Mouse (Mus musculus) embryonic facial prominence, embryonic 15.5 days (tissue): ENCODE results near the gene Duoxa1. TPM values are rescaled to one million over a fixed set of nuclear protein-coding genes. Genes with fewer than 3 reads are reported as not detected.
A peak's percentile ranks its signal among the peaks of the same experiment; 100 is the strongest.
"Not testable (repeated sequence)": the region's sequence is repeated elsewhere in the genome, so short reads cannot be mapped to it uniquely, and the experiment has no call there.

Experiments used
- ATAC-seq: fragments of 200-750 bp; cut with Nextera tagmentation; 2 replicates; pipeline ENCODE4 v1.8.0; 2017; ENCODE audit warnings: low read depth, moderate TSS enrichment; ENCODE audit not compliant: insufficient number of reproducible peaks, low FRiP score, low TSS enrichment
- H3K27ac ChIP-seq: fragments of 300-500 bp; sonication (generic); replicated peaks from 2 replicates; pipeline ENCODE4 v1.5.1; 2015; ENCODE audit warnings: mild to moderate bottlenecking, inconsistent platforms
- H3K27me3 ChIP-seq: fragments of 300-500 bp; sonication (generic); 2 replicates; pipeline ENCODE4 v1.6.1; 2015; ENCODE audit warnings: inconsistent platforms
- H3K36me3 ChIP-seq: fragments of 300-500 bp; sonication (generic); 2 replicates; pipeline ENCODE4 v1.6.1; 2015; ENCODE audit warnings: mild to moderate bottlenecking, inconsistent platforms
- H3K4me1 ChIP-seq: fragments of 300-500 bp; sonication (generic); 2 replicates; pipeline ENCODE4 v1.6.1; 2015; ENCODE audit warnings: inconsistent platforms
- H3K4me2 ChIP-seq: fragments of 300-500 bp; sonication (generic); replicated peaks from 2 replicates; pipeline ENCODE4 v1.6.1; 2015; ENCODE audit warnings: mild to moderate bottlenecking, inconsistent platforms
- H3K4me3 ChIP-seq: fragments of 300-500 bp; sonication (generic); replicated peaks from 2 replicates; pipeline ENCODE4 v1.5.1; 2015; ENCODE audit warnings: mild to moderate bottlenecking, inconsistent platforms
- H3K9ac ChIP-seq: fragments of 300-500 bp; sonication (generic); 2 replicates; pipeline ENCODE4 v1.6.1; 2015; ENCODE audit warnings: inconsistent platforms
- H3K9me3 ChIP-seq: fragments of 300-500 bp; sonication (generic); replicated peaks from 2 replicates; pipeline ENCODE4 v1.6.1; 2016; ENCODE audit warnings: inconsistent platforms
- WGBS: fragments of 180-500 bp; shearing (Covaris S2); methylation state at CpG from one replicate; pipeline ENCODE4 v1.1.7; 2015; 5-methylcytosine and 5-hydroxymethylcytosine counted together
- polyA plus RNA-seq: library from polyadenylated mRNA; unstranded; fragments of >200 nt; fragmentation: Nextera tagmentation; extraction: Ambion mirVana; gene quantifications from 2 replicates; pipeline ENCODE4 v1.2.1, GENCODE M21; 2015

The Duoxa1 gene
- polyA plus RNA-seq, 1 experiment from 2014 or later, result 7.6 TPM

DNA sequence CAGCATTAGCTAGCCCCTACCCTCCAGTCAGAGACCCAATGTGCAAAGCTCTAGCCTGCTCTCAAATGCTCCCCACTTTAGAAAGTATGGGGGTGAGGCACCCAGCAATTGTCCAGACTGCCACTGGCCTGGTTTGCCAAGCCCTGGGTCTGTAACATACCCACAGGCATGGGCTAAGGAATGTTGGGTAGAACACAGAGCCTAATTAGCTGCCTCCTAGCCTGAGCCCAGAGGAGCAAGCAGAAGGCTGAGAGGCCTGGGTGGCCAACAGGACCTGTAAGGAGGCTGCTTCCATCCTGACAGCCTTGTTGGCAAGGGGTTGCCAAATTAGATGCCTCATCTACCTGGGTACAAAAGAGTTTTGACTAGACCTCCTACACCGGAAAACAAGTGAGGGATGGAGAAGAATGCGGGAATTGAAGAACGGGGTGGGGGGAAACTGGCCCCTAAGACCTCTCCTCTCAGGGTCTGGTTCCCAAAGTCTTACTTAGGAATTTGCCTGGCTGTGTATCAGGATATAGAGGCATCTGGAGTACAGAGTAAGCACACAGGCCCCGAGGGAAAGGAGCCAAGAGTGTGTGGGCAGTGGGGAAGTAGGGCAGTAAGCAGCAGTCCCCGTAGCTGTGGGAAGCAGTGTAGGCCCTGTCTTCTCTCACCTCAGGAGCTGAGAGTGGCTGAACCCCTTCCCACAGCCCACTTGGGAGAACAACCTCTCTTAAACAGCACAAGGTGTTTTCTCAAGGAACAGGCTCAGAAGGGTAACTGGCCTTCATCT, 37.8 kb upstream of the Duoxa1 start:
- Histone ChIP-seq H3K4me3 (no peak overlapping the region), H3K9me3 (no peaks in the 10 kb centered on the region), H3K36me3 (peaks cover 20% of the 10 kb centered on the region), H3K4me2 (no peak overlapping the region), H3K27me3 (no peaks in the 10 kb centered on the region), H3K27ac (peak overlapping the region; percentile 72), H3K9ac (no peak overlapping the region), H3K4me1 (peaks cover 39% of the 10 kb centered on the region)
- no peak for ATAC-seq
- 54% methylated on average over 5 of the region's 5 CpGs for WGBS

DNA sequence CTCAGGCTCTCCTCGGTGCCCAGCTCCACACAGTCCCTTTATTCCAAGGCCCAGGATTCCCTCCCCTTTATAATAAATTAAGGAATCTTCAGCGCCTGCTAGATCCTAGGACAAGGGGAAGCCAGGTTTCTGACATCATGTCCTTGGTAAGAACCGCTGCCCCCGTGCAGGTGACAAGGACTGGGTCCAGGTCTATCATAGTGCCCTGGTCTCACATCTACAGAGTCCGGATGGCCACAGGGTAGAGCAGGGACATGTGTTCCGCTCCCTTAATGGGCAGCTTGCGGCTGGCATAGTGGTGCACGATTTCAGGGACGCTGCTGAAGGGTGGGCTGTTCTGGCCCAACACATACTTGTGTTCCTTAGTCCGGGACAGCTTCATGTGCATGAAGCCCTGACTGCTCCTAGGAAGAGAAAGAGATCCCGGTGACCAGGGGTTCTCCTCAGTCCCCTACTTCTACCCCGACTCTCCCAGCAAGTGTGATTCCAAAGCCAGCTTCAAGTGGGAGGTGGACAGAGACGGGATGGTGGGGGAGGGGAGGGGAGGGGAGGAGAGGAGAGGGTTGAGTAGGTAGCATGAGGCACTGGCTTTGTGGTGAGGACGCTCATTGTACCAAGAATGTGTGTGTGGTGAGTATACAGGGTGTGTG, 35.7 kb upstream of the Duoxa1 start:
- Histone ChIP-seq H3K27ac (peak overlapping the region; percentile 99), H3K4me1 (peaks cover 43% of the 10 kb centered on the region), H3K36me3 (peaks cover 11% of the 10 kb centered on the region), H3K4me3 (peak overlapping the region; percentile 62), H3K4me2 (peak overlapping the region; percentile 68), H3K9ac (peak overlapping the region; percentile 75), H3K9me3 (no peaks in the 10 kb centered on the region), H3K27me3 (no peaks in the 10 kb centered on the region)
- 12% methylated on average over 14 of the region's 14 CpGs for WGBS
- ATAC-seq, result 0 out of 2 replicates have a peak, but pooled peaks have one; percentile 13

DNA sequence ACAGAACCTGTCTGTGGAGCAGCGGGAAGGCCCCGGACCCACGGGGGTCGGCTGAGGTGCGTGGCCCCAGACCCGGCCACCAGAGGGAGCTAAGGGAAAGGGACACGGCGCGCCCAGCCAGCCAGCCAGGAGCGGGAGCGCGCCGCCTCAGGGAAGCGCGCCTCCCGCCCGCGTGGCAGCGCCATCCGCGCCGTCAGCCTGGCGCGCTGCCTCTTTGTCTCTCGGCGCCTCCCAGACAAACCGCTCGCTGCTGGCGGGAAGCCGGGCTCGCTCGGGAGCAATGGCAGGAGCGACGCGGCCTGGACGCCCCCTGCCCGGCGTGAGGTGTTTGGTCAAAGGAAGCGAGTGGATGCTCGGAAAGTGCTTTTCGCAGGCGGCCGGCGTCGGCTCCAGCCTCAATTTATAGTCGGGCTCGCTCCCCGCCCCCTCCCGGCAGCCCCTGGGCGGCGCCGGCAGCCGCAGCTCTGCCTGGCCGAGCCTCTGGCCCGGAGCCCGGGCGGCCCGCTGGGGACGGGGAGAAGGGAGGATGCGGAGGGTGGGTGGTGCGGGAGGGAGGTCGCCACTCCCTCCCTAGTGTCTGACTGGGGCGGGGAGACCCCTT, 35.1 kb upstream of the Duoxa1 start:
- ATAC-seq, result peak; percentile 87
- H3K9me3 ChIP-seq, result no peaks in the 10 kb centered on the region
- peak overlapping the region; percentile 62 for H3K4me3 ChIP-seq
- H3K4me1 ChIP-seq, result peaks cover 43% of the 10 kb centered on the region
- H3K36me3 ChIP-seq, result peaks cover 8% of the 10 kb centered on the region
- H3K9ac ChIP-seq, result peak overlapping the region; percentile 75
- H3K4me2 ChIP-seq, result peak overlapping the region; percentile 68
- WGBS, result under 1% methylated on average over 58 of the region's 63 CpGs
- H3K27me3 ChIP-seq, result no peaks in the 10 kb centered on the region
- peak overlapping the region; percentile 99 for H3K27ac ChIP-seq

DNA sequence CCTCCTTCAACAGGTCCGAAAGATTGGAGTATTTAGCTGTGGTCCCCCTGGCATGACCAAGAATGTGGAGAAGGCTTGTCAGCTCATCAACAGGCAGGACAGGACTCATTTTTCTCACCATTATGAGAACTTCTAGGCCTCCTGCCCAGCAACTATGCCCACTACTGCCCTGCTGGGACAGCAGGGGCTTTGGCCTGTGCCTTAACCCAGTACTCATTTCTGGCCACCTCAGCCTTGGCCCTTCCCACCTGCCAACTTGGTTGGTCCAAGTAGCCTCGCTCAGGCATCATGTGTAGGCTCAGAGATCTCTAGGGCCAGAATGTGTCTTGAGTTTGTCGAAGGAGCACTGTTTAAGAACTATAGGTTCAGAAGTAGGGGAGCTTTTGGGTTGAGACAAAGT, 33.7 kb upstream of the Duoxa1 start:
- no peak overlapping the region for H3K27ac ChIP-seq
- H3K4me2 ChIP-seq, result no peak overlapping the region
- no peak overlapping the region for H3K4me3 ChIP-seq
- peaks cover 37% of the 10 kb centered on the region for H3K4me1 ChIP-seq
- WGBS, result 93% methylated on average over 3 of the region's 3 CpGs
- no peaks in the 10 kb centered on the region for H3K36me3 ChIP-seq
- H3K9ac ChIP-seq, result no peak overlapping the region
- no peaks in the 10 kb centered on the region for H3K27me3 ChIP-seq
- no peaks in the 10 kb centered on the region for H3K9me3 ChIP-seq
- no peak for ATAC-seq

DNA sequence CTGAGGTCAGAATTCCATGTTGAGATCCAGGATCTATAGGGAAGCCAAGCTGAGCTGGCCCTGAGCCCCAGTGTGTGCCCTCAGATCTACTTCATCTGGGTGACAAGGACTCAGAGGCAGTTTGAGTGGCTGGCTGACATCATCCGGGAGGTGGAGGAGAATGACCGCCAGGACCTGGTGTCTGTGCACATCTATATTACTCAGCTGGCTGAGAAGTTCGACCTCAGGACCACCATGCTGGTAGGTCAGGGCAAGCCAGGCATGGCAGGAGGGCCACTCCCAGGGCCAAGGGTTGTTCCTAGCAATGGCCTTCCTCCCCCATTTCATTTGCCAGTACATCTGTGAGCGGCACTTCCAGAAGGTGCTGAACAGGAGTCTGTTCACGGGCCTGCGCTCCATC, 32.6 kb upstream of the Duoxa1 start:
- H3K9ac ChIP-seq, ATAC-seq, H3K36me3 ChIP-seq, H3K4me2 ChIP-seq, H3K4me3 ChIP-seq, H3K27me3 ChIP-seq, H3K9me3 ChIP-seq: not testable (repeated sequence)
- WGBS, result 88% methylated on average over 6 of the region's 6 CpGs
- Histone ChIP-seq H3K4me1 (peaks cover 33% of the 10 kb centered on the region), H3K27ac (peak overlapping the region; percentile 70)

DNA sequence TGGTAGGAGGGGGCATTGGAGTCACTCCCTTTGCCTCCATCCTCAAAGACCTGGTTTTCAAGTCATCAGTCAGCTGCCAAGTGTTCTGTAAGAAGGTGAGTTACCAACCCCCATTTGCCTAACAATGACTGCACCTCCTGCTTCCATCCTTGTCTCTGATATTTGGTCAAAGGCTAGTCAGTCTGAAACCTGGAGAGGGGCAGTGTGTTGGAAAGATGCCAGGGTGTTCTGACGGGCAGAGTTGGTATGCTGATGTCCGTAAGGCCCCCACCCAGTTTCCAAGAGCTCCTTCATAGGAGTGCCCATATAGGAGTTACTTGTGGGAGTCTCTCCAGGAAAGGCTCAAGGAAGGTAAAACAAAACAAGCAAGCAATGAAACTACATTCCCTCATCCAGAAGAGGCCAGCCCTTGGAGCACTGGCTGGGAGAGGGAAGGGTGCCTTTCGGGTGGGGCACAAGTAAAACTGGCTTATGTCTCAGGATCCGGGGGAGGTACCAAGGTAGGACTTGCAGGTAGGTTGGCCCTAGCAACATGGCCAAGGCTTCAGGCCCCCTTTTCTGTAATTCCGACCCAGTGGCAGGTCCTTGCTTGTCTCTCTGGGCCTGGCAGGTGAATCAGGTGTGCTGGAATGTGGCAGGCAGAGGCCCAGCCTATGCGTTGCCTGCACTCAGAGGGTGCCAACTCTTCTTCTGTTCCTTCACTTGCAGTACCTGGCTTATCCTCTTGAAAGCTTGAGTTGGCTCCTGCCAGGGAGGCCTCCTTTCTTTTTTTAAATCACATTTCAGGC, 31.8 kb upstream of the Duoxa1 start:
- ATAC-seq, result no peak
- no peak overlapping the region for H3K9ac ChIP-seq
- no peaks in the 10 kb centered on the region for H3K36me3 ChIP-seq
- no peaks in the 10 kb centered on the region for H3K27me3 ChIP-seq
- peaks cover 29% of the 10 kb centered on the region for H3K4me1 ChIP-seq
- WGBS, result 55% methylated on average over 6 of the region's 6 CpGs
- H3K27ac ChIP-seq, result peak overlapping the region; percentile 70
- no peaks in the 10 kb centered on the region for H3K9me3 ChIP-seq
- H3K4me3 ChIP-seq, result no peak overlapping the region
- H3K4me2 ChIP-seq, result no peak overlapping the region

DNA sequence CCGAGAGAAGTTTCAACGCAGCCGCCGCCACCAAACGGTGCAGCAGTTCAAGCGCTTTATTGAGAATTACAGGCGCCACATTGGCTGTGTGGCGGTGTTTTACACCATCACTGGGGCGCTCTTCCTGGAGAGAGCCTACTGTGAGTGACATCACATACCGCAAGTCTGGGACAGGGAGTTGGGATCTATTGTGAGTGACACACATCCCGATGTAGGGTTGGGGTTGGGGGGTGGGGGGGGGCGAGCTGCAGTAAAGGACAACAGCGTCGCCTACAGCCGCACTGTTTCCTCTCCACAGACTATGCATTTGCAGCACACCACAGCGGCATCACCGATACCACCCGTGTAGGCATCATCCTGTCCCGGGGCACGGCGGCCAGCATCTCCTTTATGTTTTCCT, 23.8 kb upstream of the Duoxa1 start:
- Histone ChIP-seq H3K27ac (no peak overlapping the region), H3K27me3 (no peaks in the 10 kb centered on the region), H3K4me3 (no peak overlapping the region), H3K9ac (no peak overlapping the region), H3K4me1 (peaks cover 14% of the 10 kb centered on the region; the same call in 1 of the 2 replicates), H3K9me3 (no peaks in the 10 kb centered on the region), H3K36me3 (no peaks in the 10 kb centered on the region), H3K4me2 (0 out of 2 replicates have a peak overlapping the region, but pooled peaks have one; percentile 4)
- ATAC-seq, result no peak
- WGBS, result 63% methylated on average over 21 of the region's 21 CpGs

DNA sequence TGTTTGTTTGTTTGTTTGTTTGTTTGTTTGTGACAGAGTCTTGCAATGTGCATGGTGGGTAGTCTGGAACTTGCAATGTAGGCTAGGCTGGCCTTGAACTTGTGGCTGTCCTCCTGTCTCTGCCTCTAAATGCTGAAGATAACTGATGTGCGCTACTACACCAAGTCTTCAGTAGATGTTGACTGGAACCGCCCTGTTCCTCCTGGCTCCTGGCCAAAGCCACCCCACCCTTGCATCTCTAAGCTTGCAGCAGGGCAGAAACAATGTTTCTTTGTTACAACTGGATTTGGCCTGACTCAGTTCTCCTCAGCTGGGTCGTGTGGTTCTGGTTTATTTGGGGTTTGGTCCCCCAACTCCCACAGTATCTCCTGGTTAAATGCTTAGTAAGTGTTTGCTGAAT, 20.6 kb upstream of the Duoxa1 start:
- H3K27ac ChIP-seq, result peak overlapping the region; percentile 61; the same call in 1 of the 2 replicates
- no peaks in the 10 kb centered on the region for H3K27me3 ChIP-seq
- no peak for ATAC-seq
- no peaks in the 10 kb centered on the region for H3K36me3 ChIP-seq
- no peak overlapping the region for H3K4me2 ChIP-seq
- 37% methylated on average over 3 of the region's 3 CpGs for WGBS
- H3K4me1 ChIP-seq, result peaks cover 7% of the 10 kb centered on the region; the same call in 1 of the 2 replicates
- H3K9me3 ChIP-seq, result no peaks in the 10 kb centered on the region
- no peak overlapping the region for H3K9ac ChIP-seq
- no peak overlapping the region for H3K4me3 ChIP-seq

DNA sequence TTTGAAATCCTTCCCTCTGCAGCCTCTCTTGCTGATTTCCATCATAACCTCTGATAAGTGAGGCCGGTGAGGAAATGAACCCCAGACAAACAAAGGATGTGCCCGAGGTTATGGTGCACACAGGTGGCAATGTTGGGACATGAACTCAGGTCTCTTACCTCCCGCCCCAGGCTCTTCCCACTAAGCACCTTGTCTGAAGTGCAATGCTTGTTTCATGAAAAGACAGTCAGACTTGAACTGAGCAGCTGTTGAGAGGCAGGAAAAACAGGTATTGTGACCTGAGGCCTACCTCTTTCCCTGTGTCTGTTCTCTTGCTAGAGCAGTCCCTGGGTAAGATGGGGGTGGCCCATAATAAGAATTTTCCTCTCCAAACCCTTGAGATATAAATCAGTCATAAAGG, 18.7 kb upstream of the Duoxa1 start:
- H3K9me3 ChIP-seq, result no peaks in the 10 kb centered on the region
- no peak for ATAC-seq
- WGBS, result 76% methylated on average over 3 of the region's 3 CpGs

DNA sequence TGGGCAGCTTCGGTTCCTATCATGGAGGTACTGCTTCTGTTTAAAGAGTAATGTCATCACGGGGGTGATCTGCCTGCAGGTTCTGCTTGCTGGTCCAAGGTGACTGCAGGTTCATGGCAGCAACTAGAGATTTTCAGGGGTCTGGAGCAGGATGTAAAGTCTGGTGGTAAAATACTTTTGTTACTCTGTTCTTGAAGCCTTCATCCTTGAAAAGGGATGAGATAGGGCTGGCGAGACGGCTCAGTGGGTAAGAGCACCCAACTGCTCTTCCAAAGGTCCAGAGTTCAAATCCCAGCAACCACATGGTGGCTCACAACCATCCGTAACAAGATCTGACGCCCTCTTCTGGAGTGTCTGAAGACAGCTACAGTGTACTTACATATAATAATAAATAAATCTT, 16.8 kb upstream of the Duoxa1 start:
- not testable (repeated sequence) for ATAC-seq, H3K9ac ChIP-seq, H3K4me3 ChIP-seq, H3K27me3 ChIP-seq, H3K9me3 ChIP-seq, H3K36me3 ChIP-seq, H3K4me2 ChIP-seq, H3K27ac ChIP-seq
- WGBS, result 86% methylated on average over 6 of the region's 6 CpGs
- H3K4me1 ChIP-seq, result peaks cover 10% of the 10 kb centered on the region; the same call in 1 of the 2 replicates

More for the DNA sequence above, 18.7 kb upstream of the Duoxa1 start:
- no peak overlapping the region for H3K27ac ChIP-seq
- no peak overlapping the region for H3K4me2 ChIP-seq
- H3K9ac ChIP-seq, result no peak overlapping the region
- no peak overlapping the region for H3K4me3 ChIP-seq
- H3K36me3 ChIP-seq, result no peaks in the 10 kb centered on the region
- H3K4me1 ChIP-seq, result peaks cover 7% of the 10 kb centered on the region; the same call in 1 of the 2 replicates
- no peaks in the 10 kb centered on the region for H3K27me3 ChIP-seq

DNA sequence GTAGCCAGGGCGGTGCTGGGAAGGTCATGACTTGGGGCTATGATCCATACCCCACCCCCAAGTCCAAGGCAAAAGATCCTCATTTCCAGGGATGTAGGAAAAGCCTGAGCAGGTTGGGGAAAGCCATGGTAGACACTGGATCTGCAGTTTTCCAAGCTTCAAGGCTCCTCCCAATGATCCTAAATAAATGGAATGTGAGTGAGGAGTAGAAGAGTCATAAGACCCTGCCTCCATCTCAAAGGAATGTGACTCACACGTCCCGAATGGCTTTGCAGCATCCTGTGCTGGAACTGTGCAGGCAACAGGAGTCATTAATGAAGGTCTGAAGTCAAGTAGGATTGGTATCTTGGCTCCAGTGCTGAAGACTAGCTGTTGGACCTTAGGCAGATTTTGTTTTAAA, 14.5 kb upstream of the Duoxa1 start:
- 0 out of 2 replicates have a peak, but pooled peaks cover 3% of the 10 kb centered on the region for H3K4me1 ChIP-seq
- H3K9me3 ChIP-seq, result no peaks in the 10 kb centered on the region
- no peak overlapping the region for H3K9ac ChIP-seq
- H3K4me3 ChIP-seq, result no peak overlapping the region
- H3K27me3 ChIP-seq, result no peaks in the 10 kb centered on the region
- ATAC-seq, result no peak
- 59% methylated on average over 3 of the region's 3 CpGs for WGBS
- H3K4me2 ChIP-seq, result no peak overlapping the region
- H3K27ac ChIP-seq, result no peak overlapping the region
- H3K36me3 ChIP-seq, result no peaks in the 10 kb centered on the region
